Mouse (Mus musculus): ENCODE measurements around the gene Zfp61. TPM values are rescaled to one million over a fixed set of nuclear protein-coding genes. Genes with fewer than 3 reads are reported as not detected.

Gene Zfp61
- polyA plus RNA-seq, 1 experiment from 2014 or later, result 37.1 TPM

DNA sequence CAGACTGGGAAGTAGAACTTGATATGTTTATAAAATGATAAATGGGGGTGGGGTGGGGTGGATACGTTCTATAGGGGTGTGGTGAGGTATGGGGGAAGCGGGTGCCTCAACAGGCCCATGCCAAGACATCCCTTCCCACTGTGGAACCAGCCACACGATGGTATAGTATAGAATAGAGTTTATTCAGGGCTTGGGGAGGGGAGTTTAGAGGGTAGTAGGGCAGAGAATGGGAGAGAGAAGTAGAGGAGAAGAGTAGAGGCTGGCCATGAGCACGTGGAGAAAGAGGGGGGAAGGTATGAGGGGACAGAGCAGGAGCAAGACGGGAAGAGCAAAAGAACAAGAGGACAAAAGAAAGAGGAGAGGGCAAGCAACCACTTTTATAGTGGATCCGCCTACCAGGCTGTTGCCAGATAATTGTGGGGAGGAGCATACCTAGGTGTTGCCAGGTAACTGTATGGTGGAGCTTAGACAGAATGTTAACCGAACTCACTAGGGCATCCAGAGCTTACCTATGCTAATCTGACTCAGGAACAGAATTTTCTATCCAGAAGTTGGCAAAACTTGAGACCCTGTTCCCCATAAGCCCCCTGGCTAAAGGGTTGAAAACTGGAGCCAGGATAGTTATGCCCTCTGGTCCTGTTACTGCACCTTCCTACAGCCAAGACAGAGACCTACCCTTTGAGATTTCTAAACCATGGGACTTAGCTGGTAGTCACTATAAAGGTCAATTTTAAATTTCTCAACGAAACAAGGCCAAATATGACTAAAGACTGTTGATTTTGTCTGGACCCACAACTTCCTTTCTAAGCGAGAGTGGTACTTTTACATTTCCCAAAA is 47.0 kb downstream of the Zfp61 start:
- Histone ChIP-seq H3K27ac (ENCODE audit: low read depth, low read length) (no peak overlapping the region), H3K9ac (ENCODE audit: low read length) (peak overlapping the region; percentile 22; the same call in 1 of the 2 replicates)
- no peak for DNase-seq (ENCODE audit: low spot score, missing footprints)

More for the DNA sequence above, 47.0 kb downstream of the Zfp61 start:
- Histone ChIP-seq H3K9me3 (ENCODE audit: control insufficient read depth, low read length) (no peaks in the 10 kb centered on the region), H3K4me1 (ENCODE audit: control insufficient read depth, insufficient read depth, low read length) (no peaks in the 10 kb centered on the region), H3K27me3 (ENCODE audit: control insufficient read depth, insufficient read depth, low read length) (no peaks in the 10 kb centered on the region), H3K4me2 (peak overlapping the region; percentile 47), H3K36me3 (ENCODE audit: control insufficient read depth, insufficient read depth, low read length) (no peaks in the 10 kb centered on the region), H3K4me3 (ENCODE audit: low read depth, low read length) (peak overlapping the region; percentile 38)
- WGBS, result 62% methylated on average over 9 of the region's 9 CpGs
- ATAC-seq (ENCODE audit: low FRiP score), result peak; percentile 75

Small RNA genes within 50 kb of the gene (microRNA-seq; reads per million reads assigned to microRNA genes)
- gene Gm27592, result not detected

Other genes with a start within 250 kb of the Zfp61 start
- not detected in 2 replicates for gene Vmn1r183, start 248.0 kb downstream of the Zfp61 start, polyA plus RNA-seq (2014; fragmentation: Nextera tagmentation; extraction: Ambion mirVana)
- 34.1 and 36.5 TPM in 2 replicates for gene Zfp180, start 219.3 kb downstream of the Zfp61 start, polyA plus RNA-seq (2014; fragmentation: Nextera tagmentation; extraction: Ambion mirVana)
- 4.1 and 4.3 TPM in 2 replicates for gene Zfp112, start 188.9 kb downstream of the Zfp61 start, polyA plus RNA-seq (2014; fragmentation: Nextera tagmentation; extraction: Ambion mirVana)
- gene Zfp235, start 167.1 kb downstream of the Zfp61 start, polyA plus RNA-seq (2014; fragmentation: Nextera tagmentation; extraction: Ambion mirVana), result 13.5 and 16.6 TPM in 2 replicates
- gene Zfp114, start 126.2 kb downstream of the Zfp61 start, polyA plus RNA-seq (2014; fragmentation: Nextera tagmentation; extraction: Ambion mirVana), result 4.6 and 4.8 TPM in 2 replicates
- 10.5 and 11.3 TPM in 2 replicates for gene Zfp111, start 89.8 kb downstream of the Zfp61 start, polyA plus RNA-seq (2014; fragmentation: Nextera tagmentation; extraction: Ambion mirVana)
- 4.5 and 5.1 TPM in 2 replicates for gene Zfp109, start 63.7 kb downstream of the Zfp61 start, polyA plus RNA-seq (2014; fragmentation: Nextera tagmentation; extraction: Ambion mirVana)
- gene Zfp108, start 46.4 kb downstream of the Zfp61 start, polyA plus RNA-seq (2014; fragmentation: Nextera tagmentation; extraction: Ambion mirVana), result 2.5 and 2.7 TPM in 2 replicates
- gene Zfp93, start 30.8 kb downstream of the Zfp61 start, polyA plus RNA-seq (2014; fragmentation: Nextera tagmentation; extraction: Ambion mirVana), result 7.1 and 8.8 TPM in 2 replicates
- gene Zfp94, start 15.4 kb upstream of the Zfp61 start, polyA plus RNA-seq (2014; fragmentation: Nextera tagmentation; extraction: Ambion mirVana), result 13.0 and 14.3 TPM in 2 replicates
- 0.26 TPM in 1 of 2 replicates, not detected in the other for gene Tescl, start 32.7 kb upstream of the Zfp61 start, polyA plus RNA-seq (2014; fragmentation: Nextera tagmentation; extraction: Ambion mirVana)
- not detected in 2 replicates for gene Lypd5, start 48.0 kb upstream of the Zfp61 start, polyA plus RNA-seq (2014; fragmentation: Nextera tagmentation; extraction: Ambion mirVana)
- 2.8 and 3.4 TPM in 2 replicates for gene Kcnn4, start 69.0 kb upstream of the Zfp61 start, polyA plus RNA-seq (2014; fragmentation: Nextera tagmentation; extraction: Ambion mirVana)
- 18.7 and 20.9 TPM in 2 replicates for gene Smg9, start 98.4 kb upstream of the Zfp61 start, polyA plus RNA-seq (2014; fragmentation: Nextera tagmentation; extraction: Ambion mirVana)
- gene Irgc1, start 151.1 kb upstream of the Zfp61 start, polyA plus RNA-seq (2014; fragmentation: Nextera tagmentation; extraction: Ambion mirVana), result not detected in 2 replicates
- 0.86 and 1.4 TPM in 2 replicates for gene Plaur, start 161.3 kb upstream of the Zfp61 start, polyA plus RNA-seq (2014; fragmentation: Nextera tagmentation; extraction: Ambion mirVana)
- 6.6 and 6.7 TPM in 2 replicates for gene Cadm4, start 180.8 kb upstream of the Zfp61 start, polyA plus RNA-seq (2014; fragmentation: Nextera tagmentation; extraction: Ambion mirVana)
- 83.8 and 83.9 TPM in 2 replicates for gene Zfp428, start 205.8 kb upstream of the Zfp61 start, polyA plus RNA-seq (2014; fragmentation: Nextera tagmentation; extraction: Ambion mirVana)
- 0.55 and 0.59 TPM in 2 replicates for gene AC161166.1, start 211.2 kb upstream of the Zfp61 start, polyA plus RNA-seq (2014; fragmentation: Nextera tagmentation; extraction: Ambion mirVana)
- 13.4 and 14.0 TPM in 2 replicates for gene Irgq, start 229.5 kb upstream of the Zfp61 start, polyA plus RNA-seq (2014; fragmentation: Nextera tagmentation; extraction: Ambion mirVana)
- gene Pinlyp, start 244.9 kb upstream of the Zfp61 start, polyA plus RNA-seq (2014; fragmentation: Nextera tagmentation; extraction: Ambion mirVana), result not detected in 2 replicates
- gene Xrcc1, start 245.1 kb upstream of the Zfp61 start, polyA plus RNA-seq (2014; fragmentation: Nextera tagmentation; extraction: Ambion mirVana), result 91.9 and 101 TPM in 2 replicates